Mouse (Mus musculus): ENCODE data around the gene Hmg20b. TPM values are rescaled to one million over a fixed set of nuclear protein-coding genes. Genes with fewer than 3 reads are reported as not detected.

The Hmg20b gene
- polyA plus RNA-seq, 1 experiment from 2014 or later: 49.8 TPM

DNA sequence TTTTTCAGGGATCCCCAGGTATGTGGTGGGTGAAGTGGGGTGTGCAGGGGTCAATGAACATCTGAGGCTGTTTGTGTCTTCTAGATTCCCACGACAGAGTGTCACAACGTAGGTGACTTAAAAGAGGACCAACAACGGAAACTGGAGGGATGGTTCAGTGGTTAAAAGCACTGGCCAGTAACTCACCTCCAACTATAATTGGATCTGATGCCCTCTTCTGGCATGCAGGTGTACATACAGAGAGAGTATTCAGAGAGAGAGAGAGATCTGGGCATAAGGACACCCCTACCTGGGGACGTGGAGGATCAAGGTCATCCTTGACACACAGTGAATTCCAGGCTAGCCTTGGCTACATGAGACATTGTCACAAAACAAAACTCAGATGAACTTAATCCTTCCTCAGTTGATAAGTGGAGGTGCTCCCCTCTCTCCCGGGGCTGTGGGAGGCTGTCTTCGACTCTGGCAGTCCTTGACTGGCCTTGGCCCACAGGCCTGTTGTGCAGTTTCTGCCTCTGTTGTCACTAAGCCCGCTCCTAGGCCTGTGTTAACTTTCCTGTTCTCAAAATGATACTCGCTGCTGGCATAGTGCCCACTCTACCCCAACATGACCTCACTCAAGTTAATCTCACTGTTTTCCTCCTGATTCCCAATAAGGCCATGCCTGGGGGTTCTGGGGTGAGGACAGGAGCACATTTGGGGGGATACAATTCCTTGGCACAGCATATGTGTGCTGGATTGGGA is 5.7 kb downstream of the Hmg20b start:
- no peak overlapping the region for H3K4me2 ChIP-seq (replicated peaks)
- 57% methylated on average over 8 of the region's 8 CpGs for WGBS
- no peak overlapping the region for H3K9ac ChIP-seq (replicated peaks)
- H3K27ac ChIP-seq: no peak overlapping the region
- H3K4me3 ChIP-seq (replicated peaks): no peak overlapping the region
- H3K9me3 ChIP-seq: no peaks in the 10 kb centered on the region
- H3K4me1 ChIP-seq (replicated peaks): peaks cover 27% of the 10 kb centered on the region
- peaks cover 71% of the 10 kb centered on the region for H3K27me3 ChIP-seq
- peaks cover 8% of the 10 kb centered on the region; the same call in 1 of the 2 replicates for H3K36me3 ChIP-seq
- no peak for ATAC-seq

DNA sequence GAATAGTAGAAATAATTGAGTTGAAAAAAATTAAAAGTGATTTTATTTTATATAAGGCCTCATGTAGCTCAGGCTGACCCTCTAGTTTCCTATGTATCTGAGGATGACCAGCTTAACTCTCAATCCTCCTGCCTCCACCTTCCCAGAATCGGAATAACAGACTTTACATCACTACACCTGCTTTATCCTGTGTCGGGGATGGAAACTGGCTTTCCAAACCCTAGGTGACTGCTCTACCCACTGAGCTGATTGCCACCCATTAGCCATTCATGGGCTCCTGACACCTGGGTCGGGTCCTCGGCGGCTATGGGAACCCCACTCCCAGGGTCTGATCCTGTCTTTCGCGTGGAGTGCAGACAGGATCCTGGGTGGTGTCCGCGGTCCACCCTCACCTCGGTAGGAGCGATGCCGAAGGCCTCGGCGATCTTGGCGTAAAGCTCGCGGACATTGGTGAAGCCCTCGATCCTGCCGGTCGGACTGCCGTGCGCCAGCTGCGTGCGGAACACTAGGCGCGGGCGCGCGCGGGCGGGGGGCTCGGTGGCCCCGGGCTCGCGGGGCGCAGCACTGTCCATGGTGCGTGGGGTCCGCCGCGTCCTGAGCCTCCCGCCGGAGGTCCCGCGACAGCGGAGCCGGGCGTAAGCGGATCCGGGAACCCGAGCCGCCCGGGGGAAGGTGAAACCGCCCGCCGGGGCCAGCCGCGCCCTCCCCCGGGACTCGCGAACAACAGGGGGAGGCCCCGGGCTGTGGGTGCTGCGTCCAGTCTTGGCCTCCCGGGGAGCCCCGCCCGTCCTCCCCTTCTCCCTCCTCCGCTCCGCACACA is 7.4 kb downstream of the Hmg20b start, which contains the start of gene Gipc3:
Gene Gipc3, minus strand, starts transcription at position 581 of the 820 bp plus-strand sequence.
- Histone ChIP-seq H3K27ac (no peak within 1 kb of the TSS), H3K4me3 (replicated peaks) (peak within 1 kb of the TSS; percentile 42), H3K4me2 (replicated peaks) (peak within 1 kb of the TSS; percentile 64), H3K4me1 (replicated peaks) (peaks cover 18% of the 10 kb centered on the region), H3K27me3 (peaks cover 79% of the 10 kb centered on the region), H3K9me3 (no peaks in the 10 kb centered on the region), H3K9ac (replicated peaks) (peak within 1 kb of the TSS; percentile 66), H3K36me3 (peaks cover 4% of the 10 kb centered on the region; the same call in 1 of the 2 replicates)
- whole genome bisulfite sequencing: 4% methylated on average over 63 of the region's 67 CpGs
- 0 out of 2 replicates have a peak, but pooled peaks have one; percentile 7 for ATAC-seq

- Histone ChIP-seq H3K27me3 (peaks cover 73% of the 10 kb centered on the region), H3K4me1 (replicated peaks) (peaks cover 10% of the 10 kb centered on the region), H3K27ac (no peak overlapping the region), H3K9ac (replicated peaks) (no peak overlapping the region), H3K4me3 (replicated peaks) (no peak overlapping the region), H3K4me2 (replicated peaks) (no peak overlapping the region), H3K36me3 (no peaks in the 10 kb centered on the region), H3K9me3 (no peaks in the 10 kb centered on the region)
- WGBS: 31% methylated on average over 16 of the region's 16 CpGs
- ATAC-seq: no peak
These were observed 8.8 kb downstream of the Hmg20b start for GRCm38 (mm10) chr10:81341333-81341949.

- WGBS: 39% methylated on average over 17 of the region's 17 CpGs
- ATAC-seq: no peak
These were observed 9.5 kb downstream of the Hmg20b start for GRCm38 (mm10) chr10:81340551-81341332.

GRCm38 (mm10) chr10:81336558-81336957 is 13.7 kb downstream of the Hmg20b start:
- no peak overlapping the region for H3K4me2 ChIP-seq (replicated peaks)
- peaks cover 55% of the 10 kb centered on the region for H3K27me3 ChIP-seq
- H3K9ac ChIP-seq (replicated peaks): no peak overlapping the region
- H3K27ac ChIP-seq: no peak overlapping the region
- WGBS: 93% methylated on average over 4 of the region's 4 CpGs
- no peaks in the 10 kb centered on the region for H3K36me3 ChIP-seq
- 0 out of 2 replicates have a peak, but pooled peaks cover 4% of the 10 kb centered on the region for H3K4me1 ChIP-seq (replicated peaks)
- H3K4me3 ChIP-seq (replicated peaks): no peak overlapping the region
- no peak for ATAC-seq
- H3K9me3 ChIP-seq: no peaks in the 10 kb centered on the region

More at GRCm38 (mm10) chr10:81340551-81341332, 9.5 kb downstream of the Hmg20b start:
- Histone ChIP-seq H3K9ac (replicated peaks) (no peak overlapping the region), H3K4me3 (replicated peaks) (no peak overlapping the region), H3K9me3 (no peaks in the 10 kb centered on the region), H3K4me1 (replicated peaks) (peaks cover 9% of the 10 kb centered on the region), H3K36me3 (no peaks in the 10 kb centered on the region), H3K27ac (no peak overlapping the region), H3K27me3 (peaks cover 67% of the 10 kb centered on the region), H3K4me2 (replicated peaks) (no peak overlapping the region)

GRCm38 (mm10) chr10:81335393-81336340 is 14.6 kb downstream of the Hmg20b start:
- Histone ChIP-seq H3K4me1 (replicated peaks) (0 out of 2 replicates have a peak, but pooled peaks cover 4% of the 10 kb centered on the region), H3K27me3 (peaks cover 50% of the 10 kb centered on the region), H3K9ac (replicated peaks) (peak overlapping the region; percentile 46; the same call in 1 of the 2 replicates), H3K4me2 (replicated peaks) (no peak overlapping the region), H3K4me3 (replicated peaks) (no peak overlapping the region), H3K27ac (no peak overlapping the region), H3K36me3 (no peaks in the 10 kb centered on the region), H3K9me3 (no peaks in the 10 kb centered on the region)
- ATAC-seq: no peak
- WGBS: 33% methylated on average over 18 of the region's 19 CpGs

- 0 out of 2 replicates have a peak, but pooled peaks cover 4% of the 10 kb centered on the region for H3K4me1 ChIP-seq (replicated peaks)
- H3K36me3 ChIP-seq: no peaks in the 10 kb centered on the region
- no peak for ATAC-seq
- H3K27me3 ChIP-seq: peaks cover 52% of the 10 kb centered on the region
- no peaks in the 10 kb centered on the region for H3K9me3 ChIP-seq
- no peak overlapping the region for H3K9ac ChIP-seq (replicated peaks)
- no peak overlapping the region for H3K4me2 ChIP-seq (replicated peaks)
- H3K27ac ChIP-seq: no peak overlapping the region
- 56% methylated on average over 11 of the region's 11 CpGs for WGBS
- no peak overlapping the region for H3K4me3 ChIP-seq (replicated peaks)
These were observed 16.0 kb downstream of the Hmg20b start for GRCm38 (mm10) chr10:81334324-81334723.

GRCm38 (mm10) chr10:81332277-81332676 is 18.0 kb downstream of the Hmg20b start:
- H3K9me3 ChIP-seq: no peaks in the 10 kb centered on the region
- no peak for ATAC-seq
- H3K4me2 ChIP-seq (replicated peaks): no peak overlapping the region
- H3K36me3 ChIP-seq: peaks cover 8% of the 10 kb centered on the region
- H3K27ac ChIP-seq: no peak overlapping the region
- WGBS: 10% methylated on average over 29 of the region's 29 CpGs
- 0 out of 2 replicates have a peak overlapping the region, but pooled peaks have one; percentile 10 for H3K9ac ChIP-seq (replicated peaks)
- peaks cover 40% of the 10 kb centered on the region for H3K27me3 ChIP-seq
- 0 out of 2 replicates have a peak, but pooled peaks cover 4% of the 10 kb centered on the region for H3K4me1 ChIP-seq (replicated peaks)
- H3K4me3 ChIP-seq (replicated peaks): no peak overlapping the region

GRCm38 (mm10) chr10:81330007-81330406 is 20.3 kb downstream of the Hmg20b start:
- Histone ChIP-seq H3K9ac (replicated peaks) (no peak overlapping the region), H3K36me3 (peaks cover 31% of the 10 kb centered on the region), H3K27ac (no peak overlapping the region), H3K27me3 (peaks cover 36% of the 10 kb centered on the region), H3K9me3 (no peaks in the 10 kb centered on the region), H3K4me1 (replicated peaks) (0 out of 2 replicates have a peak, but pooled peaks cover 4% of the 10 kb centered on the region), H3K4me2 (replicated peaks) (no peak overlapping the region), H3K4me3 (replicated peaks) (no peak overlapping the region)
- 67% methylated on average over 4 of the region's 4 CpGs for WGBS
- no peak for ATAC-seq

GRCm38 (mm10) chr10:81329194-81329975 is 20.9 kb downstream of the Hmg20b start:
- WGBS: 79% methylated on average over 10 of the region's 10 CpGs
- peaks cover 31% of the 10 kb centered on the region for H3K27me3 ChIP-seq
- no peak for ATAC-seq
- 0 out of 2 replicates have a peak, but pooled peaks cover 4% of the 10 kb centered on the region for H3K4me1 ChIP-seq (replicated peaks)
- H3K36me3 ChIP-seq: peaks cover 37% of the 10 kb centered on the region
- H3K4me3 ChIP-seq (replicated peaks): no peak overlapping the region
- no peak overlapping the region for H3K4me2 ChIP-seq (replicated peaks)
- H3K9me3 ChIP-seq: no peaks in the 10 kb centered on the region
- H3K27ac ChIP-seq: no peak overlapping the region
- no peak overlapping the region for H3K9ac ChIP-seq (replicated peaks)

Data from midbrain, embryonic 13.5 days (tissue).